Mouse (Mus musculus) monocyte, adult 5-6 weeks (primary cell): ENCODE measurements around the gene Gm4952. TPM values are rescaled to one million over a fixed set of nuclear protein-coding genes. Genes with fewer than 3 reads are reported as not detected.
"Not testable (repeated sequence)": the region's sequence is repeated elsewhere in the genome, so short reads cannot be mapped to it uniquely, and the experiment has no call there.

Experiments
- ATAC-seq: fragments of 153-309, 156-312 bp; replicated peaks from 2 replicates; pipeline ENCODE4 v1.8.0; 2017; ENCODE audit warnings: mild to moderate bottlenecking; ENCODE audit not compliant: low TSS enrichment, insufficient number of reproducible peaks, severe bottlenecking, poor library complexity, low FRiP score
- total RNA-seq: library from RNA; stranded (forward); fragments of 200-1000, 200-491, 200-594 nt; gene quantifications from 3 replicates; pipeline ENCODE4 v1.2.3, GENCODE M21; 2017

The Gm4952 gene
- total RNA-seq, 1 experiment from 2014 or later: not detected

DNA sequence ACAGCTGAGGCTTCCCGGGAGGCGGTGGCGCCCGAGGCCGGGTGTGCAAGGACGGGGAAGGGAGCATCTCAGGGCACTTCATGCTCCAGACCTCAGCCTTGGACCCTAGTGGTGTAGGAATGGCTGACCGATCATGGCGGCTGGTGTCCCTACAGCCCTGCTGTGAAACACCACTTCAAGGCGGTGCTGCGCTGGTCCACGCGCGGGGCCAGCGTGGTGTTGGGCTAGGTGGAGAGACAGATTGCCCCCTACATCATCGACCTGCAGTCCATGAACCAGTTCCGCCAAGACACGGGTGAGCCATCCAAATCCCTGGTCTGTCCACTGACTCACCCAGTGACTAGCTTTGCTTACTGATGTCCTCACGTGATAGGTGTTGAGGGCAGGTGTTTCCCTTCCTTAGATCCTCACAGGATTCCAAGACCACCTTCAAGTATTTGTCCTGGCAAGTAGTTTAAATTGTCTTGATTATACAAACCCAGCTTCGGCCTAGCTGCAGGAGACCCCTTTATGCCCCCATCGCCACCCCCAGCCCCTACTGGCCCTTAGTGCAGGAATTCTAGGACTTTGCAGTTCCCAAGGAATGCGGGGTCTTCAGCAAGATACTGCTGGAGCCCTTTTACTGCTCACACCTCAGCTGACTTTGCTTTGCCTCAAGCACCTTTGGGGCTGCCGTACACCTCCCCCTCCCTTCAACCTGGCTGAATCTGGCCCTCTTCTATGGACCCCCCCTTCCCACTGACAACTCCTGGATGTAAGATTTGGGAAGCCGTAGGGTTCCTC, 3.3 kb upstream of the Gm4952 start:
- 0 out of 2 replicates have a peak, but pooled peaks have one; percentile 11 for ATAC-seq

DNA sequence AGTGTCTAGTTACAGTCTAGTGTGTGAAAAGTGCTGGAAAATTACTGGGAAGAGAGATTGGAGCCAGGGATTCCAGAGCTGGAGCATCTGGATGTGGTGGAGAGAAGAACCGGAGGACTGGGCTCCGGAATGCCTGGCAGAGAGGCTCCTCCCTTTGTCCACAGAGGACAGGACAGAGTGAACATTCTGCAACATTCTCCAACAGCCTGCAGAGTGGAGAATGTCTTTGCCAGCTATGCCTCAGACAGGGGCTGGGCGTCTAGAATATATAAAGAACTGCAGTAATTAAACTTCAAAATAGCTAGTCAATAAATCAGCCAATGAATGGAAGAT, 2.7 kb upstream of the Gm4952 start:
- ATAC-seq: no peak

GRCm38 (mm10) chr19:12598674-12599073, 1.1 kb upstream of the Gm4952 start:
- no peak for ATAC-seq

GRCm38 (mm10) chr19:12600684-12601480, 1.1 kb downstream of the Gm4952 start:
- no peak for ATAC-seq

- no peak for ATAC-seq
Measured at GRCm38 (mm10) chr19:12608336-12608735, 8.6 kb downstream of the Gm4952 start.

- ATAC-seq: no peak
Measured at GRCm38 (mm10) chr19:12613646-12614045, 13.9 kb downstream of the Gm4952 start.

- ATAC-seq: no peak
Measured at GRCm38 (mm10) chr19:12633176-12633575, 33.4 kb downstream of the Gm4952 start, which contains the start of gene Glyat. Gene Glyat, plus strand, starts transcription at chr19:12633308.

- no peak for ATAC-seq
Measured at GRCm38 (mm10) chr19:12634259-12634658, 34.5 kb downstream of the Gm4952 start.

DNA sequence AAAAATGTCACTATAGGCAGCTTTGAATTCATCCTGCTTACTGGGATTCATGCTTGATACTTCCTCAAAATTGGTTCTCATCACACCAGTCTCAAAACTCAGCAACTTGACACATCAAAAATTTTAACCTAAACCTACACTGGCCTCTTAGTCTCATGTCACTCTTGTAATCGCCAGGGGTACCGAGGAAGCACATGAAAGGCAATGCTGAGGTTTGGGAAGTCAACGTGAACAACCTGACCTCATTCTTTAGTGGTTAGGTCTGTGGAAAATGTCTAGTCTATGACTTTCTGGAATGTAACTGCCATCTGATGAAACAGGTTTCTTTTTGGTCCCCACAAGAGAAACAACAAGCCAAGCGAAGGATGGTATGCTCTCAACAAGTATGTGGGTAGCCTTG, 35.2 kb downstream of the Gm4952 start:
- no peak for ATAC-seq

- no peak for ATAC-seq
Measured at GRCm38 (mm10) chr19:12636863-12637262, 37.1 kb downstream of the Gm4952 start.

DNA sequence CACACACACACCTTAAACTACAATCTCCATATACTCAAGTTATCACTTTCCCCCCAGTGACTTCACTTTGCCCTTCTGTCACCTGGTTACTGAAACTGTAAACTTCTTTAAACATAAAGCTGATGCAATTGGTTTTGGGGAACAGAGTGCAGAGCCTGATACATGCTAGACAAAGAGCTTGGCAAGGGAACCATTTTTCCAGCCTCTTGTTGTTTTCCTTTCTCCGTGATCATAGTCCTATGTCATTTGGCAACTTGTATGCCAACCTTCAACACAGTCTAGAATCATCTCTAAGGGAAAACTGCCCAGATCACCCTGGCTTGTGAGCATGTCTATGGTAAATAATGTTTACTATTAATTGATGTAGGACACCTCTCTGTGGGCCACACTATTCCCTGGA, 38.3 kb downstream of the Gm4952 start:
- ATAC-seq: no peak

GRCm38 (mm10) chr19:12649511-12649910, 49.7 kb downstream of the Gm4952 start:
- ATAC-seq: no peak

DNA sequence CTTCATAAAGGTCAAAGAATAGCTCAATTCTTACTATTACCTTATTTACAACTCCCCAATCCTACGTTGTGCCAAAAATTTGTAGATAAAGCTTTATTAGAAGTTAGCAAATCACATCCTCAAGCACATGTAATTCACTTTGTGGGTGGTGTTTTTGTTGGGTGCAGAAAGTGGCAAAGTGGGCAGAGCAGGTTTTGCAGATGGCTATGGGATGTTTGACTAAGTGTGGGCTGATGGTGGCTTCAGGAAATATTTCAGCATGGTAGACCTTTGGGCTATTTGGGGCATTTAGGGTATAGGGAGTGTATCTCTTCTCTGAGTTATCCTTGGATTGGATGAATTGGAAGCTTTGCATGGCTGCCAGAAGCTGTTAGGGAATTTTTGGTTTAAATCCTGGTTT, 66.4 kb downstream of the Gm4952 start:
- ATAC-seq: no peak

DNA sequence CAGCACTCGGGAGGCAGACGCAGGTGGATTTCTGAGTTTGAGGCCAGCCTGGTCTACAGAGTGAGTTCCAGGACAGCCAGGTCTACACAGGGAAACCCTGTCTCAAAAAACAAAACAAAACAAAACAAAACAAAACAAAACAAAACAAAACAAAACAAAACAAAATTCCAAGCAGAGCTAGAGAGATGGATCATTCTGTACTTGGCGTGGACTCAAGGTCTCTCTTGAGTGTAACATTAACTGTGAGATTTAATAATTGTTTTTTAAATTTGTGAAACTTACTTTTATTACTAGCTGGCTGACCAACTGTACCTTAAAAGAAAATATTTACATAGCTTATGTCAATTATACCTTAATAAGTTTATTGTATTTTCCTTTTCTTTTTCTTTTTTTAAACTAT, 68.8 kb downstream of the Gm4952 start:
- ATAC-seq: not testable (repeated sequence)

DNA sequence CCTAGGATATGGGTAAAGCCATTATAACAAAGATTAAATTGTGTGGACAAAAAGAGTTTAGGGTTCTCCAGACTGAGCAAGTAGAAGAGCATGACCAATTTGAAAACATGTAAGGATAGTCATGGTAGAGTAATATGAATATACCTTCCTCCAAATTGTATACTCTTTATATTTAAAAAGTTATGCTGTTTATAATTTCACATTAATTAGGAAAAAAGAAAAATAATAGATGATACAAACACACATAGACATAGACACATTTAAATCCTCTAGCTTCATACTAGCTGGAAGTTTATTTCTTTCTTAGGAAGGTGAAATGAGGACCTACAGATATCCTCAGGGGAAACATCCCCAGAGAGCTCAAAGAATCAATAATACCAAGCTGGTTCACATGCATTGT, 70.4 kb downstream of the Gm4952 start, which contains the start of gene Olfr1442:
Olfr1442 (plus strand) TSS at position 301 of the 400 bp plus-strand sequence.
- ATAC-seq: no peak

GRCm38 (mm10) chr19:12671051-12671450, 71.3 kb downstream of the Gm4952 start:
- ATAC-seq: no peak

GRCm38 (mm10) chr19:12677812-12678211, 78.0 kb downstream of the Gm4952 start, which contains the start of gene Olfr1443:
Gene Olfr1443, plus strand, starts transcription at chr19:12678112.
- no peak for ATAC-seq
